Mouse (Mus musculus): ENCODE measurements at regions not wholly inside any gene's neighbourhood (a gene's known extent, or its start where the extent isn't known, plus 50 kb on each side); places are given as distances from the start of the nearest gene placed in this dataset.

- TF ChIP-seq MAFK (IDR thresholded peaks at IDR 0.05; ENCODE audit: insufficient read depth, low read depth, low read length): no peak
- no peak for TF ChIP-seq CHD2 (IDR thresholded peaks at IDR 0.05; ENCODE audit: low read depth, low read length)
- TF ChIP-seq HCFC1 (IDR thresholded peaks at IDR 0.05; ENCODE audit: borderline replicate concordance, insufficient read depth, low read length): no peak
Measured at GRCm38 (mm10) chr12:96427589-96427988, 735.6 kb downstream of the Flrt2 start.
